ENCODE assay signal across 8 mouse cellular contexts in genomic region chr1:180255294-180256117, GRCm38 (mm10). TPM values are rescaled to one million over a fixed set of nuclear protein-coding genes. Genes with fewer than 3 reads are reported as not detected.
DNase-seq lines count a peak whose midpoint lies in the region; ATAC-seq and TF ChIP-seq lines count a peak whose summit lies in the region.

No protein-coding gene starts in this region.

- no peak overlapping the region for H3K27ac ChIP-seq in ES-Bruce4 (ENCODE audit: insufficient read depth, low read length)
- H3K27ac ChIP-seq in embryonic facial prominence, embryonic 12.5 days, result 0 out of 2 replicates have a peak overlapping the region, but pooled peaks have one; percentile 57
- peak overlapping the region; percentile 81 for H3K27ac ChIP-seq in kidney, embryonic 16.5 days (ENCODE audit: low read length)

- 2% methylated on average over 33 of the region's 33 CpGs for WGBS in embryonic facial prominence, embryonic 12.5 days
- WGBS in kidney, embryonic 16.5 days, result 2% methylated on average over 33 of the region's 33 CpGs

- no peak for TF ChIP-seq EP300 in ES-Bruce4 (IDR thresholded peaks at IDR 0.05; ENCODE audit: insufficient read depth, low read depth, low read length)

- peak overlapping the region; percentile 74 for H3K9ac ChIP-seq in ES-Bruce4 (ENCODE audit: low read depth, poor library complexity, severe bottlenecking)
- H3K9ac ChIP-seq in embryonic facial prominence, embryonic 12.5 days, result peak overlapping the region; percentile 76
- H3K9ac ChIP-seq in kidney, embryonic 16.5 days (replicated peaks; ENCODE audit: low read length), result peak overlapping the region; percentile 81

- H3K27me3 ChIP-seq in ES-Bruce4 (ENCODE audit: control insufficient read depth, insufficient read depth, low read length, poor library complexity, severe bottlenecking), result no peaks in the 10 kb centered on the region
- H3K27me3 ChIP-seq in embryonic facial prominence, embryonic 12.5 days, result peaks cover 7% of the 10 kb centered on the region; the same call in 1 of the 2 replicates
- H3K27me3 ChIP-seq in kidney, embryonic 16.5 days (ENCODE audit: insufficient read depth, low read length), result no peaks in the 10 kb centered on the region
- H3K27me3 ChIP-seq in megakaryocyte, embryonic 14.5 days (replicated peaks), result no peaks in the 10 kb centered on the region

- no peaks in the 10 kb centered on the region for H3K36me3 ChIP-seq in ES-Bruce4 (ENCODE audit: control insufficient read depth, insufficient read depth, low read length, poor library complexity, severe bottlenecking)
- H3K36me3 ChIP-seq in embryonic facial prominence, embryonic 12.5 days, result no peaks in the 10 kb centered on the region
- H3K36me3 ChIP-seq in kidney, embryonic 16.5 days (ENCODE audit: insufficient read depth, low read length), result no peaks in the 10 kb centered on the region
- peaks cover 25% of the 10 kb centered on the region for H3K36me3 ChIP-seq in megakaryocyte, embryonic 14.5 days (replicated peaks; ENCODE audit: low read length)

- peak overlapping the region; percentile 64 for H3K4me3 ChIP-seq in ES-Bruce4 (ENCODE audit: low read depth, low read length)
- peak overlapping the region; percentile 85 for H3K4me3 ChIP-seq in embryonic facial prominence, embryonic 12.5 days
- peak overlapping the region; percentile 73 for H3K4me3 ChIP-seq in kidney, embryonic 16.5 days (ENCODE audit: low read length)
- H3K4me3 ChIP-seq in megakaryocyte, embryonic 14.5 days (replicated peaks), result peak overlapping the region; percentile 96

- no peak for TF ChIP-seq POLR2A in ES-Bruce4 (IDR thresholded peaks at IDR 0.05; ENCODE audit: insufficient read depth, low read length)

- peak overlapping the region; percentile 100 for H3K4me2 ChIP-seq in embryonic facial prominence, embryonic 12.5 days (replicated peaks)
- H3K4me2 ChIP-seq in kidney, embryonic 16.5 days (replicated peaks; ENCODE audit: low read depth, low read length), result peak overlapping the region; percentile 84

- no peak for TF ChIP-seq CTCF in ES-Bruce4 (IDR thresholded peaks at IDR 0.05; ENCODE audit: low read depth, low read length)

- H3K4me1 ChIP-seq in ES-Bruce4 (ENCODE audit: control insufficient read depth, insufficient read depth, low read length), result peaks cover 4% of the 10 kb centered on the region
- H3K4me1 ChIP-seq in embryonic facial prominence, embryonic 12.5 days, result peaks cover 6% of the 10 kb centered on the region; the same call in 1 of the 2 replicates
- peaks cover 18% of the 10 kb centered on the region for H3K4me1 ChIP-seq in kidney, embryonic 16.5 days (ENCODE audit: insufficient read depth, low read length)
- H3K4me1 ChIP-seq in megakaryocyte, embryonic 14.5 days, result peaks cover 83% of the 10 kb centered on the region

- ATAC-seq in embryonic facial prominence, embryonic 12.5 days (ENCODE audit: insufficient number of reproducible peaks, insufficient read depth, low FRiP score, low TSS enrichment), result peak; percentile 31; the same call in 1 of the 2 replicates
- ATAC-seq in kidney, embryonic 16.5 days (ENCODE audit: low FRiP score, low TSS enrichment), result peak; percentile 73

- H3K9me3 ChIP-seq in ES-Bruce4 (replicated peaks; ENCODE audit: control insufficient read depth, insufficient read depth, low read length, poor library complexity, severe bottlenecking), result no peaks in the 10 kb centered on the region
- H3K9me3 ChIP-seq in embryonic facial prominence, embryonic 12.5 days, result no peaks in the 10 kb centered on the region
- H3K9me3 ChIP-seq in kidney, embryonic 16.5 days (ENCODE audit: low read length), result no peaks in the 10 kb centered on the region
- peaks cover 3% of the 10 kb centered on the region; the same call in 1 of the 2 replicates for H3K9me3 ChIP-seq in megakaryocyte, embryonic 14.5 days

- DNase-seq in heart, adult 11 months, result peak; percentile 91
- DNase-seq in heart, adult 8-10 months (ENCODE audit: low spot score), result no peak
- DNase-seq in heart, adult 9 months (ENCODE audit: low spot score in 2 of 2), result peak; percentile 52 to 53
- DNase-seq in urinary bladder, postnatal 36 days (ENCODE audit: low spot score in 2 of 2), result peak; percentile 41 to 49

RNA-seq across cellular contexts. Expression of gene Psen2, which starts 7.7 kb away (rescaled TPM):
- 10 to 100 TPM; 14.7 to 16.0 (median 15.3) TPM for total RNA-seq in heart, adult 8-10 months (2022)
- polyA plus RNA-seq in ES-Bruce4 (2011; ENCODE audit: insufficient read depth, insufficient read length, low read depth, missing spikeins), result 11.7 and 13.7 TPM in 2 replicates
- 10.4 and 10.7 TPM in 2 replicates for polyA plus RNA-seq in embryonic facial prominence, embryonic 12.5 days (2016; fragmentation: Nextera tagmentation; extraction: Ambion mirVana)
- 24.1 and 24.5 TPM in 2 replicates for polyA plus RNA-seq in kidney, embryonic 16.5 days (2015; fragmentation: Nextera tagmentation; extraction: Ambion mirVana)
- 36.6 and 38.6 TPM in 2 replicates for polyA plus RNA-seq in megakaryocyte, embryonic 14.5 days (2012; ENCODE audit: insufficient read depth, low replicate concordance)

RNA-seq across cellular contexts. Expression of gene Coq8a, which starts 56.1 kb away (rescaled TPM):
- 1,000 to 10,000 TPM in 1 of 4 experiments, 100 to 1,000 TPM in 3; 923 to 1,131 (median 957) TPM for total RNA-seq in heart, adult 8-10 months (2022)
- polyA plus RNA-seq in ES-Bruce4 (2011; ENCODE audit: insufficient read depth, insufficient read length, low read depth, missing spikeins), result 6.8 and 6.9 TPM in 2 replicates
- 5.4 and 6.4 TPM in 2 replicates for polyA plus RNA-seq in embryonic facial prominence, embryonic 12.5 days (2016; fragmentation: Nextera tagmentation; extraction: Ambion mirVana)
- 17.7 and 21.8 TPM in 2 replicates for polyA plus RNA-seq in kidney, embryonic 16.5 days (2015; fragmentation: Nextera tagmentation; extraction: Ambion mirVana)
- 3.1 and 3.4 TPM in 2 replicates for polyA plus RNA-seq in megakaryocyte, embryonic 14.5 days (2012; ENCODE audit: insufficient read depth, low replicate concordance)
